Comparison of ENCODE assay signal across 8 mouse cellular contexts in genomic region chr4:134395977-134396825, GRCm38 (mm10). TPM values are rescaled to one million over a fixed set of nuclear protein-coding genes. Genes with fewer than 3 reads are reported as not detected.
DNase-seq lines count a peak whose midpoint lies in the region; ATAC-seq lines count a peak whose summit lies in the region.

TSS of gene Pafah2 (plus strand) at chr4:134396320.

- H3K9me3 ChIP-seq in forebrain, embryonic 14.5 days (replicated peaks; ENCODE audit: control insufficient read depth, low read length) = no peaks in the 10 kb centered on the region
- no peaks in the 10 kb centered on the region for H3K9me3 ChIP-seq in neural tube, embryonic 15.5 days (replicated peaks)

- H3K27ac ChIP-seq in forebrain, embryonic 14.5 days (ENCODE audit: low read depth, low read length) = peak within 1 kb of the TSS; percentile 81
- peak within 1 kb of the TSS; percentile 86 for H3K27ac ChIP-seq in neural tube, embryonic 15.5 days (replicated peaks)

- peak within 1 kb of the TSS; percentile 46 for H3K4me3 ChIP-seq in forebrain, embryonic 14.5 days (ENCODE audit: low read depth, low read length)
- H3K4me3 ChIP-seq in neural tube, embryonic 15.5 days (replicated peaks) = peak within 1 kb of the TSS; percentile 44

- no peaks in the 10 kb centered on the region for H3K27me3 ChIP-seq in forebrain, embryonic 14.5 days (replicated peaks; ENCODE audit: control insufficient read depth, insufficient read depth, low read length)
- no peaks in the 10 kb centered on the region for H3K27me3 ChIP-seq in neural tube, embryonic 15.5 days (replicated peaks)

- peak within 1 kb of the TSS; percentile 68 for H3K9ac ChIP-seq in forebrain, embryonic 14.5 days (ENCODE audit: low read length)
- peak within 1 kb of the TSS; percentile 47 for H3K9ac ChIP-seq in neural tube, embryonic 15.5 days (replicated peaks)

- DNase-seq in ES-CJ7 (ENCODE audit: low read depth, low spot score) = peak; percentile 100
- peak; percentile 93 for DNase-seq in cerebellum, adult 11 months
- DNase-seq in forebrain, embryonic 14.5 days (ENCODE audit: low spot score) = peak; percentile 100
- peak; percentile 90 to 94 for DNase-seq in heart, postnatal 14 days
- peak; percentile 98 for DNase-seq in layer of hippocampus, adult 11-12 months (ENCODE audit: low spot score)
- DNase-seq in lung, adult 18-20 months = peak; percentile 94 to 97
- DNase-seq in testis, postnatal 14 days (ENCODE audit: low spot score) = peak; percentile 95

- ATAC-seq in forebrain, embryonic 14.5 days = peak; percentile 98
- peak; percentile 96 for ATAC-seq in neural tube, embryonic 15.5 days (ENCODE audit: low FRiP score)

- H3K4me2 ChIP-seq in forebrain, embryonic 14.5 days (ENCODE audit: low read length) = peak within 1 kb of the TSS; percentile 68
- peak within 1 kb of the TSS; percentile 68 for H3K4me2 ChIP-seq in neural tube, embryonic 15.5 days

- intact Hi-C loops in heart, postnatal 14 days (cut with DNase I) = loop anchor here (1.0 kb wide), 1 partner anchor 82 kb away; no protein-coding TSS in a partner anchor

- H3K4me1 ChIP-seq in forebrain, embryonic 14.5 days (ENCODE audit: control insufficient read depth, insufficient read depth, low read length) = peaks cover 16% of the 10 kb centered on the region
- peaks cover 37% of the 10 kb centered on the region for H3K4me1 ChIP-seq in neural tube, embryonic 15.5 days

- under 1% methylated on average over 31 of the region's 31 CpGs for WGBS in forebrain, embryonic 14.5 days
- under 1% methylated on average over 31 of the region's 31 CpGs for WGBS in neural tube, embryonic 15.5 days

- no peaks in the 10 kb centered on the region for H3K36me3 ChIP-seq in forebrain, embryonic 14.5 days (ENCODE audit: control insufficient read depth, insufficient read depth, low read length)
- H3K36me3 ChIP-seq in neural tube, embryonic 15.5 days = no peaks in the 10 kb centered on the region

RNA-seq across cellular contexts. Expression of gene Pafah2, which starts in this region (rescaled TPM):
- 7.6 and 9.8 TPM in 2 replicates for polyA plus RNA-seq in forebrain, embryonic 14.5 days (2014; fragmentation: Nextera tagmentation; extraction: Ambion mirVana)
- total RNA-seq in heart, postnatal 14 days (2021) = 1 to 10 TPM; 7.5 to 8.6 TPM
- polyA plus RNA-seq in neural tube, embryonic 15.5 days (2015; fragmentation: Nextera tagmentation; extraction: Ambion mirVana) = 7.5 and 8.9 TPM in 2 replicates

Comparison
In these comparisons a context has a peak if more than half of its experiments do, and no peak if none do; other contexts are left out.
1. Peak in every context shown above with its lines: DNase-seq, ATAC-seq, H3K4me3 ChIP-seq and H3K27ac ChIP-seq.